Mouse (Mus musculus) liver, embryonic 14.5 days (tissue): ENCODE measurements around the gene Chmp2a.

Source experiments
- CTCF ChIP-seq: IDR thresholded peaks from 2 replicates; pipeline ENCODE4 v1.5.1; 2016; ENCODE audit warnings: antibody characterized with exemption, low read depth, control low read depth
- EP300 ChIP-seq: IDR thresholded peaks from 2 replicates; pipeline ENCODE4 v1.6.1; 2016; ENCODE audit warnings: antibody characterized with exemption, low read depth

GRCm38 (mm10) chr7:13034148-13034977 is at the start of gene Chmp2a:
- TF ChIP-seq CTCF, result no peak
- no peak for TF ChIP-seq EP300
